Mouse (Mus musculus): Measurements from ENCODE around the gene Il15. TPM values are rescaled to one million over a fixed set of nuclear protein-coding genes. Genes with fewer than 3 reads are reported as not detected.

Il15 gene
- polyA plus RNA-seq, 1 experiment, result not detected

GRCm38 (mm10) chr8:82306424-82306823 lies 96.6 kb downstream of the Il15 start:
- no peak for TF ChIP-seq GATA1 (IDR thresholded peaks at IDR 0.05; ENCODE audit: low read length)

- TF ChIP-seq GATA1 (IDR thresholded peaks at IDR 0.05; ENCODE audit: low read length), result no peak
These were observed 106.8 kb downstream of the Il15 start for GRCm38 (mm10) chr8:82296256-82296655.

- no peak for TF ChIP-seq GATA1 (IDR thresholded peaks at IDR 0.05; ENCODE audit: low read length)
These were observed 111.4 kb downstream of the Il15 start for GRCm38 (mm10) chr8:82291659-82292058.

- no peak for TF ChIP-seq GATA1 (IDR thresholded peaks at IDR 0.05; ENCODE audit: low read length)
These were observed 117.2 kb downstream of the Il15 start for GRCm38 (mm10) chr8:82285866-82286265.

GRCm38 (mm10) chr8:82281995-82282394 lies 121.0 kb downstream of the Il15 start:
- no peak for TF ChIP-seq GATA1 (IDR thresholded peaks at IDR 0.05; ENCODE audit: low read length)

Measured in G1E-ER4 (cell line).